Mouse (Mus musculus) left cerebral cortex, adult 6 months (tissue): ENCODE results near the gene Ccdc73. TPM values are rescaled to one million over a fixed set of nuclear protein-coding genes. Genes with fewer than 3 reads are reported as not detected.

Source experiments
- long read RNA-seq, 2 experiments: library from polyadenylated mRNA; unstranded; transcript quantifications; one replicate each; pipeline ENCODE4 v2.0.0; 2019 to 2020
- polyA plus RNA-seq: library from polyadenylated mRNA; unstranded; fragments of <200 nt; fragmentation: Nextera tagmentation; gene quantifications from 2 replicates; pipeline ENCODE4 v1.2.3, GENCODE M21; 2021

The Ccdc73 gene
- 5.5 and 6.4 TPM in 2 replicates for polyA plus RNA-seq
- long read RNA-seq, experiment 1, partial matches to known transcripts: 0 of 3 reads
- long read RNA-seq, experiment 1, other reads (novel, unspliced or antisense): 2 of 3 reads
- long read RNA-seq, experiment 2, partial matches to known transcripts: 0 of 3 reads
- long read RNA-seq, experiment 2, other reads (novel, unspliced or antisense): 2 of 3 reads

GRCm38 (mm10) chr2:104867282-104867855 is at the start of gene Ccdc73:
Gene Ccdc73, plus strand, starts transcription at chr2:104867805.

GRCm38 (mm10) chr2:104849276-104849990 is 18.2 kb upstream of the Ccdc73 start, which contains the start of gene Prrg4:
Gene Prrg4, minus strand, starts transcription at chr2:104849876.

GRCm38 (mm10) chr2:105016967-105017287 is 149.3 kb downstream of the Ccdc73 start, which contains the start of gene Eif3m:
Gene Eif3m, minus strand, starts transcription at chr2:105017080.

Other genes with a start within 250 kb of the Ccdc73 start
- 7.6 and 27.5 TPM in 2 replicates for gene Tcp11l1, start 155.6 kb upstream of the Ccdc73 start, polyA plus RNA-seq
- gene Pin1rt1, start 151.4 kb upstream of the Ccdc73 start, polyA plus RNA-seq: not detected in 2 replicates
- gene Depdc7, start 124.9 kb upstream of the Ccdc73 start, polyA plus RNA-seq: 1.2 and 1.3 TPM in 2 replicates
- 0.67 and 0.84 TPM in 2 replicates for gene Qser1, start 51.0 kb upstream of the Ccdc73 start, polyA plus RNA-seq
- gene Prrg4, start 17.9 kb upstream of the Ccdc73 start, polyA plus RNA-seq: 0.35 and 0.44 TPM in 2 replicates
- 141 and 174 TPM in 2 replicates for gene Eif3m, start 149.3 kb downstream of the Ccdc73 start, polyA plus RNA-seq
- not detected in 2 replicates for gene Gm11060, start 224.2 kb downstream of the Ccdc73 start, polyA plus RNA-seq